15 mouse cellular contexts compared by ENCODE assay signal in genomic region chr8:84757501-84757900, GRCm38 (mm10). TPM values are rescaled to one million over a fixed set of nuclear protein-coding genes. Genes with fewer than 3 reads are reported as not detected.
DNase-seq lines count a peak whose midpoint lies in the region; ATAC-seq and TF ChIP-seq lines count a peak whose summit lies in the region.
"Had no signal": no experiment of that assay in that cellular context is flagged by ENCODE, and none has a peak within 500 bp of the region (broad histone marks: within the 10 kb centered on the region; RNA-seq: fewer than 3 reads in every experiment).

No protein-coding gene starts in this region.

- 61% methylated on average over 5 of the region's 5 CpGs for WGBS in forebrain, embryonic 15.5 days
- WGBS in forebrain, embryonic 14.5 days = 56% methylated on average over 5 of the region's 5 CpGs
- WGBS in embryonic facial prominence, embryonic 15.5 days = 42% methylated on average over 5 of the region's 5 CpGs
- 36% methylated on average over 5 of the region's 5 CpGs for WGBS in midbrain, embryonic 11.5 days

- no peaks in the 10 kb centered on the region for H3K9me3 ChIP-seq in forebrain, embryonic 15.5 days
- no peaks in the 10 kb centered on the region for H3K9me3 ChIP-seq in forebrain, embryonic 14.5 days (replicated peaks; ENCODE audit: control insufficient read depth, low read length)
- H3K9me3 ChIP-seq in embryonic facial prominence, embryonic 15.5 days (replicated peaks) = no peaks in the 10 kb centered on the region
- H3K9me3 ChIP-seq in midbrain, embryonic 11.5 days (ENCODE audit: control insufficient read depth, low read length) = no peaks in the 10 kb centered on the region
- H3K9me3 ChIP-seq: forebrain, embryonic 12.5 days; G1E had no signal

- H3K4me3 ChIP-seq in forebrain, embryonic 15.5 days = no peak overlapping the region
- H3K4me3 ChIP-seq in forebrain, embryonic 14.5 days (ENCODE audit: low read depth, low read length) = no peak overlapping the region
- peak overlapping the region; percentile 19 for H3K4me3 ChIP-seq in layer of hippocampus, adult 2 months
- H3K4me3 ChIP-seq in embryonic facial prominence, embryonic 15.5 days (replicated peaks) = no peak overlapping the region
- no peak overlapping the region for H3K4me3 ChIP-seq in midbrain, embryonic 11.5 days (ENCODE audit: low read depth, low read length)
- H3K4me3 ChIP-seq: forebrain, embryonic 12.5 days had no signal

- DNase-seq in forebrain, embryonic 14.5 days (ENCODE audit: low spot score) = no peak
- no peak for DNase-seq in layer of hippocampus, adult 2 months (ENCODE audit: low spot score in 2 of 2)
- no peak for DNase-seq in layer of hippocampus, postnatal 36 days
- DNase-seq in brain, adult 2 months (ENCODE audit: low read depth, low spot score) = peak; percentile 77
- DNase-seq in midbrain, embryonic 11.5 days (ENCODE audit: low spot score, missing footprints) = no peak
- DNase-seq: adrenal gland, postnatal 10 days; gastrocnemius, postnatal 10 days; kidney, adult 11 months; thymus, adult 18-20 months had no signal

- H3K36me3 ChIP-seq in forebrain, embryonic 15.5 days = peaks cover 15% of the 10 kb centered on the region; the same call in 1 of the 2 replicates
- H3K36me3 ChIP-seq in forebrain, embryonic 14.5 days (ENCODE audit: control insufficient read depth, insufficient read depth, low read length) = peaks cover 49% of the 10 kb centered on the region
- peaks cover 37% of the 10 kb centered on the region for H3K36me3 ChIP-seq in embryonic facial prominence, embryonic 15.5 days
- H3K36me3 ChIP-seq in midbrain, embryonic 11.5 days (ENCODE audit: control insufficient read depth, insufficient read depth, low read length) = no peaks in the 10 kb centered on the region

- TF ChIP-seq CTCF in layer of hippocampus, adult 2 months (conservative IDR thresholded peaks at IDR 0.05) = peak; percentile 47

- H3K4me2 ChIP-seq in forebrain, embryonic 15.5 days (replicated peaks) = peak overlapping the region; percentile 10; the same call in 1 of the 2 replicates
- H3K4me2 ChIP-seq in forebrain, embryonic 14.5 days (ENCODE audit: low read length) = no peak overlapping the region
- H3K4me2 ChIP-seq in embryonic facial prominence, embryonic 15.5 days (replicated peaks) = no peak overlapping the region
- H3K4me2 ChIP-seq in midbrain, embryonic 11.5 days = no peak overlapping the region
- H3K4me2 ChIP-seq: forebrain, embryonic 12.5 days; heart, embryonic 11.5 days had no signal

- ATAC-seq in forebrain, embryonic 15.5 days (replicated peaks) = no peak
- no peak for ATAC-seq in forebrain, embryonic 14.5 days
- no peak for ATAC-seq in embryonic facial prominence, embryonic 15.5 days (ENCODE audit: insufficient number of reproducible peaks, low FRiP score, low TSS enrichment, low read depth)
- ATAC-seq in midbrain, embryonic 11.5 days (ENCODE audit: low FRiP score) = no peak

- H3K4me1 ChIP-seq in forebrain, embryonic 15.5 days = peaks cover 82% of the 10 kb centered on the region
- H3K4me1 ChIP-seq in forebrain, embryonic 14.5 days (ENCODE audit: control insufficient read depth, insufficient read depth, low read length) = peaks cover 15% of the 10 kb centered on the region
- peaks cover 65% of the 10 kb centered on the region for H3K4me1 ChIP-seq in embryonic facial prominence, embryonic 15.5 days
- H3K4me1 ChIP-seq in midbrain, embryonic 11.5 days (ENCODE audit: control insufficient read depth, insufficient read depth, low read length) = no peaks in the 10 kb centered on the region

- no peaks in the 10 kb centered on the region for H3K27me3 ChIP-seq in forebrain, embryonic 15.5 days
- H3K27me3 ChIP-seq in forebrain, embryonic 14.5 days (replicated peaks; ENCODE audit: control insufficient read depth, insufficient read depth, low read length) = no peaks in the 10 kb centered on the region
- 0 out of 2 replicates have a peak, but pooled peaks cover 4% of the 10 kb centered on the region for H3K27me3 ChIP-seq in embryonic facial prominence, embryonic 15.5 days
- H3K27me3 ChIP-seq in midbrain, embryonic 11.5 days (ENCODE audit: control insufficient read depth, insufficient read depth, low read length) = peaks cover 81% of the 10 kb centered on the region

- H3K27ac ChIP-seq in forebrain, embryonic 15.5 days (replicated peaks) = peak overlapping the region; percentile 58
- H3K27ac ChIP-seq in forebrain, embryonic 14.5 days (ENCODE audit: low read depth, low read length) = no peak overlapping the region
- H3K27ac ChIP-seq in layer of hippocampus, adult 2 months = peak overlapping the region; percentile 99
- H3K27ac ChIP-seq in embryonic facial prominence, embryonic 15.5 days (replicated peaks) = 0 out of 2 replicates have a peak overlapping the region, but pooled peaks have one; percentile 58
- H3K27ac ChIP-seq in midbrain, embryonic 11.5 days (ENCODE audit: low read depth, low read length) = no peak overlapping the region
- H3K27ac ChIP-seq: forebrain, embryonic 12.5 days; liver, embryonic 14.5 days had no signal

- H3K9ac ChIP-seq in forebrain, embryonic 15.5 days (replicated peaks) = no peak overlapping the region
- H3K9ac ChIP-seq in forebrain, embryonic 14.5 days (ENCODE audit: low read length) = no peak overlapping the region
- no peak overlapping the region for H3K9ac ChIP-seq in embryonic facial prominence, embryonic 15.5 days
- no peak overlapping the region for H3K9ac ChIP-seq in midbrain, embryonic 11.5 days (ENCODE audit: low read length)
- H3K9ac ChIP-seq: forebrain, embryonic 12.5 days; liver, embryonic 14.5 days had no signal

RNA-seq across cellular contexts. Expression of gene G430095P16Rik, which starts 34.7 kb away (rescaled TPM):
- 2.7 TPM in 2 replicates for polyA plus RNA-seq in forebrain, embryonic 15.5 days (2015; fragmentation: Nextera tagmentation; extraction: Ambion mirVana)
- polyA plus RNA-seq in forebrain, embryonic 14.5 days (2014; fragmentation: Nextera tagmentation; extraction: Ambion mirVana) = 1.5 and 1.7 TPM in 2 replicates
- under 1 TPM in 1 of 2 experiments, not detected in 1; 0.54 TPM for total RNA-seq in layer of hippocampus, adult 2 months (2021)
- not detected for total RNA-seq in layer of hippocampus, postnatal 36 days (2021)
- 4.2 and 4.9 TPM in 2 replicates for polyA plus RNA-seq in embryonic facial prominence, embryonic 15.5 days (2015; fragmentation: Nextera tagmentation; extraction: Ambion mirVana)
- polyA plus RNA-seq in midbrain, embryonic 11.5 days (2014; fragmentation: Nextera tagmentation; extraction: Ambion mirVana) = 1.6 and 1.9 TPM in 2 replicates

RNA-seq across cellular contexts. Expression of gene Nfix, which starts 42.6 kb away (rescaled TPM):
- 413 and 445 TPM in 2 replicates for polyA plus RNA-seq in forebrain, embryonic 15.5 days (2015; fragmentation: Nextera tagmentation; extraction: Ambion mirVana)
- 237 and 318 TPM in 2 replicates for polyA plus RNA-seq in forebrain, embryonic 14.5 days (2014; fragmentation: Nextera tagmentation; extraction: Ambion mirVana)
- 100 to 1,000 TPM; 408 to 482 TPM for total RNA-seq in layer of hippocampus, adult 2 months (2021)
- total RNA-seq in layer of hippocampus, postnatal 36 days (2021) = 100 to 1,000 TPM; 387 to 434 TPM
- polyA plus RNA-seq in embryonic facial prominence, embryonic 15.5 days (2015; fragmentation: Nextera tagmentation; extraction: Ambion mirVana) = 61.4 and 62.0 TPM in 2 replicates
- polyA plus RNA-seq in midbrain, embryonic 11.5 days (2014; fragmentation: Nextera tagmentation; extraction: Ambion mirVana) = 2.2 and 2.5 TPM in 2 replicates

RNA-seq across cellular contexts. Expression of gene Lyl1, which starts 56.2 kb away (rescaled TPM):
- polyA plus RNA-seq in forebrain, embryonic 15.5 days (2015; fragmentation: Nextera tagmentation; extraction: Ambion mirVana) = 2.1 and 2.5 TPM in 2 replicates
- 2.9 and 3.8 TPM in 2 replicates for polyA plus RNA-seq in forebrain, embryonic 14.5 days (2014; fragmentation: Nextera tagmentation; extraction: Ambion mirVana)
- total RNA-seq in layer of hippocampus, adult 2 months (2021) = 1 to 10 TPM; 2.3 to 2.6 TPM
- total RNA-seq in layer of hippocampus, postnatal 36 days (2021) = 1 to 10 TPM; 1.2 to 2.0 TPM
- polyA plus RNA-seq in embryonic facial prominence, embryonic 15.5 days (2015; fragmentation: Nextera tagmentation; extraction: Ambion mirVana) = 5.8 and 6.0 TPM in 2 replicates
- 5.1 and 6.5 TPM in 2 replicates for polyA plus RNA-seq in midbrain, embryonic 11.5 days (2014; fragmentation: Nextera tagmentation; extraction: Ambion mirVana)

Comparison
In these comparisons a context has a peak if more than half of its experiments do, and no peak if none do; other contexts are left out.
1. H3K27ac ChIP-seq: peak in forebrain, embryonic 15.5 days (single experiment), layer of hippocampus, adult 2 months (single experiment) and embryonic facial prominence, embryonic 15.5 days (single experiment); none in forebrain, embryonic 14.5 days (single experiment) and midbrain, embryonic 11.5 days (single experiment).
2. RNA of gene Nfix, which starts 42.6 kb away (polyA plus RNA-seq): 413 to 445 TPM in forebrain, embryonic 15.5 days, 237 to 318 TPM in forebrain, embryonic 14.5 days and 61.4 to 62.0 TPM in embryonic facial prominence, embryonic 15.5 days; 2.2 to 2.5 TPM in midbrain, embryonic 11.5 days; every median in the first group is over 10 times any median in the second.